Mouse (Mus musculus): Measurements from ENCODE around the gene Trmt1. TPM values are rescaled to one million over a fixed set of nuclear protein-coding genes. Genes with fewer than 3 reads are reported as not detected.
A peak's percentile ranks its signal among the peaks of the same experiment; 100 is the strongest.

Trmt1 gene
- polyA plus RNA-seq, 1 experiment from 2014 or later: 53.5 TPM

DNA sequence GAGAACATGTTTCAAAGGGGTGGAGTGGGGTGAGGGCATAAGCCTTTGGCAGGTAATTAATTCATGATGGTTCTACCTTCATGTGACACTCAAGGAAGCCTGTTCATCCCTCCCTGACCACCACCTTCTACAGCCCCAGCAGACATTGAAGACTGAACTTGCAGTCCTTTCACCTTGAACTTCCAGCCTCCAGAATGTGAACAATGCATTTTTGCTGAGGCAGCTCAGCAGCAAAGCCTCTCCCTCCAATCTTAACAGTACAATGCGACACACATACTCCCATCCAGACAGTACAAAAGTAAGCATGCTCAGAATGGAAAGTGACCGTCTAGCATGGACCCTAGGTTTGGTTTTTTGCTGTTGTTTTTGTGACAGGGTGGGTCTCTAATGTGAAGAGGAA is 4.6 kb upstream of the Trmt1 start:
- H3K4me3 ChIP-seq: no peak overlapping the region
- H3K27me3 ChIP-seq: no peaks in the 10 kb centered on the region
- H3K4me1 ChIP-seq: peaks cover 36% of the 10 kb centered on the region
- no peak overlapping the region for H3K4me2 ChIP-seq
- no peak overlapping the region for H3K27ac ChIP-seq
- H3K9ac ChIP-seq: no peak overlapping the region
- WGBS: 76% methylated on average over 2 of the region's 2 CpGs
- ATAC-seq: no peak
- H3K36me3 ChIP-seq (ENCODE audit: poor library complexity, severe bottlenecking): peaks cover 21% of the 10 kb centered on the region
- no peaks in the 10 kb centered on the region for H3K9me3 ChIP-seq (replicated peaks)

- Histone ChIP-seq H3K27me3 (no peaks in the 10 kb centered on the region), H3K9ac (no peak overlapping the region), H3K4me2 (no peak overlapping the region; the same call in 1 of the 2 replicates), H3K4me1 (peaks cover 41% of the 10 kb centered on the region), H3K4me3 (no peak overlapping the region), H3K27ac (no peak overlapping the region), H3K9me3 (replicated peaks) (no peaks in the 10 kb centered on the region), H3K36me3 (ENCODE audit: poor library complexity, severe bottlenecking) (peaks cover 14% of the 10 kb centered on the region)
- 90% methylated on average over 2 of the region's 2 CpGs for WGBS
- no peak for ATAC-seq
These were observed 3.9 kb upstream of the Trmt1 start for GRCm38 (mm10) chr8:84682257-84682656.

GRCm38 (mm10) chr8:84684537-84684936 is 1.6 kb upstream of the Trmt1 start:
- H3K27ac ChIP-seq: no peak overlapping the region
- H3K4me3 ChIP-seq: no peak overlapping the region
- peaks cover 54% of the 10 kb centered on the region for H3K4me1 ChIP-seq
- WGBS: 51% methylated on average over 3 of the region's 3 CpGs
- H3K27me3 ChIP-seq: no peaks in the 10 kb centered on the region
- ATAC-seq: no peak
- H3K4me2 ChIP-seq: peak overlapping the region; percentile 95; the same call in 1 of the 2 replicates
- no peak overlapping the region for H3K9ac ChIP-seq
- no peaks in the 10 kb centered on the region for H3K9me3 ChIP-seq (replicated peaks)
- peaks cover 10% of the 10 kb centered on the region for H3K36me3 ChIP-seq (ENCODE audit: poor library complexity, severe bottlenecking)

DNA sequence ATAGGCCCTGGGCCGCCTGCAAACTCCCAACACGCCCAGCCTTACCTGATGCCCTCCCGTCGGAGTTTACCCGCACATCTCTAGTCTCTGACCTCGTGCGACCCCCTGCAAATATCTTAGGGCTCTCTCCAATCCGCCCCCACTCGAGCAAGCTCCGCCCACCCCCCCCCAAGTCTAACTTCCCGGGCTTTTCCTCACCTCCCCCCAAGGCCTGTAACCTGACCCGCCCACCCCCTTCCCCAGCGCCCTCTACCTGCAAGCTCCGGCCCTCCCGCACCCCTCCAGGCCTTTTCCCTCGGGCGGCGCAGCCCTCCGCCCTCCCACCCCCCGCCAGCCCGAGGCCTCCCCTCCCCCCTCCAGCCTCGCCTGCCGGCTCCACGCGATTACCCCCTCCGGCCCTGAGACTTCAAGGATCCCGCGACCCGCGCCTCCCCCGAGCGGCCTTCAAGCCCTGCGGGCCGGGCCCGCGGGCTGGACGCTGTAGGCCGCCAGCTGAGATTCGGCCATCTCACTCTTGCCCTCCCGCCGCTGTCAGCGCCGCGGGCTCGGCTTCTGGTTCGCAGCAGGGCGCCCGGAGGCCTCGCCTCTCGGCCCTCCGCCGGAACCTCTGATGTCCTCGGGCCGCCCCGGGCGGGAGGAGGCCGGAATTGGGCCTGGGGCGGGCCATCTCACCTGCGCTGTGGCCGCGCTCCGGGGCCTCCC is 1.0 kb downstream of the Trmt1 start:
- Histone ChIP-seq H3K4me2 (peak overlapping the region; percentile 95), H3K4me3 (peak overlapping the region; percentile 100), H3K9me3 (replicated peaks) (no peaks in the 10 kb centered on the region), H3K9ac (peak overlapping the region; percentile 99), H3K27ac (peak overlapping the region; percentile 93), H3K4me1 (peaks cover 55% of the 10 kb centered on the region), H3K27me3 (no peaks in the 10 kb centered on the region), H3K36me3 (ENCODE audit: poor library complexity, severe bottlenecking) (peaks cover 20% of the 10 kb centered on the region)
- WGBS: under 1% methylated on average over 49 of the region's 62 CpGs
- peak; percentile 19; the same call in 1 of the 2 replicates for ATAC-seq

- Histone ChIP-seq H3K27ac (peak within 1 kb of the TSS; percentile 93), H3K27me3 (no peaks in the 10 kb centered on the region), H3K9ac (peak within 1 kb of the TSS; percentile 99), H3K4me1 (peaks cover 49% of the 10 kb centered on the region), H3K4me3 (peak within 1 kb of the TSS; percentile 100), H3K36me3 (ENCODE audit: poor library complexity, severe bottlenecking) (peaks cover 18% of the 10 kb centered on the region), H3K9me3 (replicated peaks) (no peaks in the 10 kb centered on the region), H3K4me2 (peak within 1 kb of the TSS; percentile 99)
- WGBS: 0% methylated on average over 29 of the region's 37 CpGs
- peak; percentile 88 for ATAC-seq
These were observed 1.6 kb downstream of the Trmt1 start, which contains the start of gene Nacc1 for GRCm38 (mm10) chr8:84687705-84688100. Nacc1 (minus strand) TSS chr8:84687862.

DNA sequence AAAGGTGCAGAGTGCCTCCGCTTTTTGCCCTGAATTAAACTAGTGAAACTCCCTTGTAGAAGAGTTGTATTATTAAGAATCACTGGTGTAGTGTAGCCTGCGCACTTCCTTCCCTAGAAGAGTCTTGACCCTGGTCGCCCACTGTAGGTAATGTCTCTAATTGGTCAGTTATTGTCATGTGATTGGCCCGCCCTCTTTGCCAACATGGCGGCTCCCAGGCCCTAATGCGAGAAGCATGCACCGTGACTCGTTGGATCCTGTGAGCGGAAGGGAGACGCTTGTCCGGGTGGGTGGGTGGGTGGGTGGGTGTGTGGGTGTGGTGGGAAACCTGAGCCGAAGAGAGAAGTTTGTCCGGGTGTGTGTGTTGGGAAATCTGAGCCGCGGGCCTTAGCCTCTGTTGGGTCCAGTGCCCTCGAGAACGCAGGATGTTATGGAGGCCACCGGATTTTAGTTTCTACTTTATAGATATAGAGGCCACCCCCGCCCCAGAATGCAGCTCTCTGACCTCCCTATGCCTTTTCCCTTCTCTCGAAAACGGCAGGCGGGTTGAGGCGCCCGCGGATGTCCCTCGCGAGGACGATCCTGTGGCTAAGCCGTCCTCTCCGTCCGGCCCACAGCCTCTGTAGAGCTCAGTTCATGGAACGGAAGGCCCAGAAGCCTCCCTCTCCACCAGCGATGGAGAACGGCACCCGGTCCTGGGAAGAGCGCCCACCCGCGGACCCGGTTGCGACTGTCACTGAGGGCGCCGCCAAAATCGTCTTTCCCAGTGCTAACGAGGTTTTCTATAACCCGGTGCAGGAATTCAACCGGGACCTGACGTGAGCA is 3.2 kb downstream of the Trmt1 start:
- peak; percentile 89 for ATAC-seq
- WGBS: under 1% methylated on average over 46 of the region's 47 CpGs
- Histone ChIP-seq H3K27ac (peak overlapping the region; percentile 7; the same call in 1 of the 2 replicates), H3K36me3 (ENCODE audit: poor library complexity, severe bottlenecking) (peaks cover 23% of the 10 kb centered on the region; the same call in 1 of the 2 replicates), H3K9ac (peak overlapping the region; percentile 81), H3K27me3 (no peaks in the 10 kb centered on the region), H3K4me3 (peak overlapping the region; percentile 80), H3K4me1 (peaks cover 47% of the 10 kb centered on the region), H3K9me3 (replicated peaks) (no peaks in the 10 kb centered on the region), H3K4me2 (peak overlapping the region; percentile 99)

- Histone ChIP-seq H3K4me3 (no peak overlapping the region), H3K4me2 (no peak overlapping the region), H3K9ac (no peak overlapping the region), H3K36me3 (ENCODE audit: poor library complexity, severe bottlenecking) (peaks cover 52% of the 10 kb centered on the region), H3K4me1 (peaks cover 16% of the 10 kb centered on the region), H3K27me3 (no peaks in the 10 kb centered on the region), H3K27ac (no peak overlapping the region), H3K9me3 (replicated peaks) (no peaks in the 10 kb centered on the region)
- WGBS: 67% methylated on average over 4 of the region's 4 CpGs
- ATAC-seq: no peak
These were observed 7.2 kb downstream of the Trmt1 start for GRCm38 (mm10) chr8:84693332-84693731.

DNA sequence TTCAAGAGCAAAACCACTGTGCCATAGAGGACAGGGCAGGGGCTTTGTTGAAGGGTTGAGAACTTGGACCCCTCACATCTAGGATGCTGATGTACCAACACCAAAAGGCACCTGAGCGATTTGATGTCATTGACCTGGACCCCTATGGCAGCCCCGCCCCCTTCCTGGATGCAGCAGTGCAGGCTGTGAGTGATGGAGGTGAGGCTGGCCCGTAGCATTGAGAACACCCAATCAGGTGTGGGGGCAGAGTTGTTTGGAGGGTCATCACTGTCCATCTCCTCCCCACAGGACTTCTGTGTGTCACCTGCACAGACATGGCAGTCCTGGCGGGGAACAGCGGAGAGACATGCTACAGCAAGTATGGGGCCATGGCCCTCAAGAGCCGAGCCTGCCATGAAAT is 9.0 kb downstream of the Trmt1 start:
- Histone ChIP-seq H3K36me3 (ENCODE audit: poor library complexity, severe bottlenecking) (peaks cover 66% of the 10 kb centered on the region), H3K9ac (no peak overlapping the region), H3K27me3 (no peaks in the 10 kb centered on the region), H3K9me3 (replicated peaks) (no peaks in the 10 kb centered on the region), H3K4me3 (no peak overlapping the region), H3K4me1 (peaks cover 3% of the 10 kb centered on the region), H3K27ac (no peak overlapping the region), H3K4me2 (no peak overlapping the region)
- 94% methylated on average over 6 of the region's 6 CpGs for WGBS
- ATAC-seq: no peak

GRCm38 (mm10) chr8:84697166-84698130 is 11.3 kb downstream of the Trmt1 start:
- Histone ChIP-seq H3K4me1 (peaks cover 12% of the 10 kb centered on the region; the same call in 1 of the 2 replicates), H3K4me3 (no peak overlapping the region), H3K9me3 (replicated peaks) (no peaks in the 10 kb centered on the region), H3K27me3 (peaks cover 16% of the 10 kb centered on the region), H3K27ac (no peak overlapping the region), H3K4me2 (no peak overlapping the region), H3K9ac (no peak overlapping the region), H3K36me3 (ENCODE audit: poor library complexity, severe bottlenecking) (peaks cover 53% of the 10 kb centered on the region)
- ATAC-seq: peak; percentile 13; the same call in 1 of the 2 replicates
- WGBS: 83% methylated on average over 14 of the region's 14 CpGs

- Histone ChIP-seq H3K4me1 (peaks cover 13% of the 10 kb centered on the region; the same call in 1 of the 2 replicates), H3K27me3 (peaks cover 25% of the 10 kb centered on the region), H3K9me3 (replicated peaks) (no peaks in the 10 kb centered on the region), H3K9ac (no peak overlapping the region), H3K36me3 (ENCODE audit: poor library complexity, severe bottlenecking) (peaks cover 50% of the 10 kb centered on the region), H3K27ac (no peak overlapping the region; the same call in 1 of the 2 replicates), H3K4me2 (no peak overlapping the region), H3K4me3 (no peak overlapping the region)
- ATAC-seq: no peak
- 94% methylated on average over 5 of the region's 5 CpGs for WGBS
These were observed 12.2 kb downstream of the Trmt1 start for GRCm38 (mm10) chr8:84698288-84698687.

- Histone ChIP-seq H3K27ac (peak overlapping the region; percentile 25), H3K36me3 (ENCODE audit: poor library complexity, severe bottlenecking) (peaks cover 50% of the 10 kb centered on the region), H3K9ac (no peak overlapping the region), H3K4me1 (peaks cover 19% of the 10 kb centered on the region), H3K27me3 (peaks cover 31% of the 10 kb centered on the region), H3K9me3 (replicated peaks) (no peaks in the 10 kb centered on the region), H3K4me3 (no peak overlapping the region), H3K4me2 (no peak overlapping the region)
- 97% methylated on average over 9 of the region's 9 CpGs for WGBS
- ATAC-seq: no peak
These were observed 12.9 kb downstream of the Trmt1 start for GRCm38 (mm10) chr8:84698929-84699401.
